Mouse (Mus musculus) embryo, embryonic 11 days (tissue): Measurements from ENCODE around the gene Gm20696.

Experiments used
- DNase-seq: peaks from one replicate; pipeline ENCODE4 v3.0.0-alpha.2; 2015

Gene Gm20696

GRCm38 (mm10) chr6:99344966-99345365 is 321.6 kb downstream of the Gm20696 start:
- no peak for DNase-seq

- DNase-seq, result no peak
Measured at GRCm38 (mm10) chr6:99344357-99344756, 322.2 kb downstream of the Gm20696 start.

GRCm38 (mm10) chr6:99343815-99344214 is 322.8 kb downstream of the Gm20696 start:
- DNase-seq, result no peak

- no peak for DNase-seq
Measured at GRCm38 (mm10) chr6:99342416-99342815, 324.2 kb downstream of the Gm20696 start.

GRCm38 (mm10) chr6:99340902-99341301 is 325.7 kb downstream of the Gm20696 start:
- DNase-seq, result no peak

GRCm38 (mm10) chr6:99339986-99340721 is 326.4 kb downstream of the Gm20696 start:
- no peak for DNase-seq

- DNase-seq, result peak; percentile 29
Measured at GRCm38 (mm10) chr6:99339343-99339620, 327.3 kb downstream of the Gm20696 start.

GRCm38 (mm10) chr6:99338593-99339342 is 327.8 kb downstream of the Gm20696 start:
- DNase-seq, result no peak

GRCm38 (mm10) chr6:99338174-99338573 is 328.4 kb downstream of the Gm20696 start:
- no peak for DNase-seq

- no peak for DNase-seq
Measured at GRCm38 (mm10) chr6:99337575-99337974, 329.0 kb downstream of the Gm20696 start.

GRCm38 (mm10) chr6:99336191-99336590 is 330.4 kb downstream of the Gm20696 start:
- DNase-seq, result peak; percentile 25

GRCm38 (mm10) chr6:99335174-99335830 is 331.3 kb downstream of the Gm20696 start:
- DNase-seq, result peak; percentile 33

GRCm38 (mm10) chr6:99334255-99334654 is 332.3 kb downstream of the Gm20696 start:
- DNase-seq, result no peak

- no peak for DNase-seq
Measured at GRCm38 (mm10) chr6:99333127-99333526, 333.5 kb downstream of the Gm20696 start.

- DNase-seq, result no peak
Measured at GRCm38 (mm10) chr6:99330169-99330568, 336.4 kb downstream of the Gm20696 start.

GRCm38 (mm10) chr6:99328634-99329033 is 338.0 kb downstream of the Gm20696 start:
- DNase-seq, result no peak

- DNase-seq, result no peak
Measured at GRCm38 (mm10) chr6:99328146-99328545, 338.5 kb downstream of the Gm20696 start.

GRCm38 (mm10) chr6:99327721-99328120 is 338.9 kb downstream of the Gm20696 start:
- no peak for DNase-seq

GRCm38 (mm10) chr6:99325881-99326280 is 340.7 kb downstream of the Gm20696 start:
- DNase-seq, result no peak

GRCm38 (mm10) chr6:99325461-99325860 is 341.1 kb downstream of the Gm20696 start:
- no peak for DNase-seq

- DNase-seq, result no peak
Measured at GRCm38 (mm10) chr6:99322132-99322904, 344.3 kb downstream of the Gm20696 start.

GRCm38 (mm10) chr6:99320444-99320843 is 346.2 kb downstream of the Gm20696 start:
- no peak for DNase-seq
